Mouse (Mus musculus) stomach, embryonic 16.5 days (tissue): ENCODE measurements at regions not wholly inside any gene's neighbourhood (a gene's known extent, or its start where the extent isn't known, plus 50 kb on each side); places are given as distances from the start of the nearest gene placed in this dataset.

Experiments
- ATAC-seq: fragments of 200-750 bp; cut with Nextera tagmentation; 2 replicates; pipeline ENCODE4 v1.8.0; 2017; ENCODE audit warnings: moderate number of reproducible peaks, moderate TSS enrichment; ENCODE audit not compliant: insufficient read depth, low FRiP score
- H3K27ac ChIP-seq: fragments of 300-500 bp; sonication (generic); 2 replicates; pipeline ENCODE4 v1.5.1; 2014; ENCODE audit warnings: low read length
- H3K27me3 ChIP-seq: fragments of 300-500 bp; sonication (generic); 2 replicates; pipeline ENCODE4 v1.6.1; 2014; ENCODE audit warnings: low read length, control low read depth, mixed read lengths; ENCODE audit not compliant: control insufficient read depth, insufficient read depth
- H3K36me3 ChIP-seq: fragments of 300-500 bp; sonication (generic); 2 replicates; pipeline ENCODE4 v1.6.1; 2014; ENCODE audit warnings: low read length; ENCODE audit not compliant: control insufficient read depth, insufficient read depth
- H3K4me1 ChIP-seq: fragments of 300-500 bp; sonication (generic); 2 replicates; pipeline ENCODE4 v1.6.1; 2014; ENCODE audit warnings: low read length, control low read depth, mixed read lengths; ENCODE audit not compliant: control insufficient read depth, insufficient read depth
- H3K4me2 ChIP-seq: fragments of 300-500 bp; sonication (generic); 2 replicates; pipeline ENCODE4 v1.6.1; 2014; ENCODE audit warnings: low read depth, low read length, mixed read lengths
- H3K4me3 ChIP-seq: fragments of 300-500 bp; sonication (generic); replicated peaks from 2 replicates; pipeline ENCODE4 v1.5.1; 2014; ENCODE audit warnings: mild to moderate bottlenecking, low read length
- H3K9ac ChIP-seq: fragments of 300-500 bp; sonication (generic); 2 replicates; pipeline ENCODE4 v1.6.1; 2014; ENCODE audit warnings: low read length
- H3K9me3 ChIP-seq: fragments of 300-500 bp; sonication (generic); replicated peaks from 2 replicates; pipeline ENCODE4 v1.6.1; 2016; ENCODE audit warnings: low read length, control low read depth; ENCODE audit not compliant: control insufficient read depth
- WGBS: fragments of 180-500 bp; shearing (Covaris S2); extraction: QIAGEN DNeasy Blood & Tissue Kit; methylation state at CpG from one replicate; pipeline ENCODE4 v1.1.7; 2014; 5-methylcytosine and 5-hydroxymethylcytosine counted together

DNA sequence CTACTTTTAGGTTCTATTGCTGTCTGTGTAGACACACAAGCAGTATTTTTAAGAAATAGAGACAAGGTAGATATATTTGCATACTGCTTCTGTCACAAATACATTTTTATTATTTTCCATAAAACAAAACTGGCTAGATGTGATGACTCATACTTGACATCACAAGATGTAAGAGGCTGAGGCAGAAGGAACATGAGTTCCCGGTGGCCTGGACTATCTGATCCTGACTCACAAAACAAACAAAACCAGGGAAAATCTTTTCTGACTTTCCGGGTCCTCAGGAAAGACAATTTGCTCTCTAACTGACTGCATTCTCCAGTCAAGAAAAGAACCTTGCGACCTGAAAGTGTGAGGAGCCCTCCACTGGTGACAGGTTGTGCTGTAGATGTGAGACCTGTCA, 143.3 kb downstream of the Snx10 start:
- no peaks in the 10 kb centered on the region for H3K27me3 ChIP-seq
- H3K9me3 ChIP-seq: peaks cover 9% of the 10 kb centered on the region
- no peak overlapping the region for H3K4me2 ChIP-seq
- no peaks in the 10 kb centered on the region for H3K4me1 ChIP-seq
- H3K27ac ChIP-seq: no peak overlapping the region
- no peak overlapping the region for H3K9ac ChIP-seq
- no peak overlapping the region for H3K4me3 ChIP-seq
- no peaks in the 10 kb centered on the region for H3K36me3 ChIP-seq
- 48% methylated on average over 3 of the region's 3 CpGs for WGBS
- ATAC-seq: no peak

DNA sequence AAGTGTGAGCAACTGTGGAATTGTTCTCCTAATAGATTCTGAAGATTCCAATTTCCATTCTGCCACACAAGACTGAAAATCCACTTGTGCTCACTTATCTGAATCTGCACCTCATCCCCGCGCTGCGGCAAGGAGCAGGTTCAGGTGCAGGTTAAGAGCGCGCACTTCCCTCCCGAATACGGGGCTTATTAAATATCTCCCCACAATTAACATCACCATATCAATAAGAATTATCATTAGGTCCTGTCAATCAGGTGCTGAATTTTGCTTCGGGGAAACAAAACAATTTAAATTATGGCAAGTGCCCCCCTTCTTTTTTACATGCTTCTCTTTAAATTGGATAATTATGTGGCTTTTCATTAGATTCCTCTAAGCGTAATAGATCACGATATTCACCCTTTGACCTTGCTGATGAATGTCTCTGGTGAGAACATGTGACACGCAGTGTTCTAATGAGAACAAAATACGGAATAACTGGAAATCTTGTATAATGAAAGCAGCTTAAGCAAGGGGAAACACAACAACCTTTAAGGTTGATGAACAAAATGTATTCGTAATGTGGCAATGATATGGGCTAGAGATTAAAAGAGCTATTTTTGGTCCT, 151.7 kb downstream of the Snx10 start:
- Histone ChIP-seq H3K27ac (no peak overlapping the region), H3K36me3 (no peaks in the 10 kb centered on the region), H3K9me3 (no peaks in the 10 kb centered on the region), H3K4me3 (no peak overlapping the region), H3K4me1 (no peaks in the 10 kb centered on the region), H3K27me3 (no peaks in the 10 kb centered on the region), H3K9ac (no peak overlapping the region), H3K4me2 (no peak overlapping the region)
- 81% methylated on average over 13 of the region's 13 CpGs for WGBS
- no peak for ATAC-seq

DNA sequence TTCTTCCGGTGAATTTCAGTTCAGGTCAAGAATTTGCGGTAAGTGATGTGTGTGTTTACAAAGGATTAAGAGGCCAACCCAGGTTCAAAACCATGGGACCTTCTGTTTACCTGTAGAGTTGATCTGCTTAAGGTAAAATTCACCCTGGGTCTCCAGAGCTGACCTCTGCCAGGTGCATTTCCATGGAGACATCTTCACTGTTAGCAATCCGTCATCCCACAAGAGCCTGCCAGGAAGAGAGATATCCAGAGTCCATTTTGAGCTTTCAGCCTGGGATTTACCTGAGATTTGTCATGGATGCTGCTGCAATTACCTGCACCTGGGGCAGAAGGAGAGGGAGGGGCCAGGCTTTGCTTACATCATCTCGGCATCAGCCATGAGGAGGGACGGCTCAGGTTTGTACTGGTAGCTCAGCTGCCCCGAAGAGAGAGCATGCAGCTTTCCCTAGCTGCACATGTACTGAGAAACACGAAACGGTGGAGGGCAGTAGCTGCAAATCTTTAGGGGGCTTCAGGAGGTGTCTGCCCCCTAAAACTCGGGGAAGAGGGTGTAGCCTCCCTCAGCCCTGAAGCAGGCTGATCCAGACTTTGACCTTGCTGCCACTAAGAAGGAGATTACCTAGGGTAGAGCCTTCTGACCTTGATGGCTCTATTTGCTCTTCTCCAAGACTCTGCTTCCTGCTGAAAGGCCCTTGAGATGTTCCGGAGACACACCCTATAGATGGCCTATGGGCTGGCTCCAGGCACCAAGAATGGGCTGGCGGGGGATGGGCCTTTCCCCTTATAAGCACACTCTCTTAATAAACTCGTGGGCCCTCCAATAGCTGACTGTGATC, 153.7 kb downstream of the Snx10 start:
- no peak overlapping the region for H3K27ac ChIP-seq
- no peaks in the 10 kb centered on the region for H3K9me3 ChIP-seq
- H3K4me2 ChIP-seq: no peak overlapping the region
- no peaks in the 10 kb centered on the region for H3K4me1 ChIP-seq
- no peaks in the 10 kb centered on the region for H3K27me3 ChIP-seq
- no peak for ATAC-seq
- H3K4me3 ChIP-seq: no peak overlapping the region
- no peaks in the 10 kb centered on the region for H3K36me3 ChIP-seq
- 35% methylated on average over 12 of the region's 12 CpGs for WGBS
- no peak overlapping the region for H3K9ac ChIP-seq

DNA sequence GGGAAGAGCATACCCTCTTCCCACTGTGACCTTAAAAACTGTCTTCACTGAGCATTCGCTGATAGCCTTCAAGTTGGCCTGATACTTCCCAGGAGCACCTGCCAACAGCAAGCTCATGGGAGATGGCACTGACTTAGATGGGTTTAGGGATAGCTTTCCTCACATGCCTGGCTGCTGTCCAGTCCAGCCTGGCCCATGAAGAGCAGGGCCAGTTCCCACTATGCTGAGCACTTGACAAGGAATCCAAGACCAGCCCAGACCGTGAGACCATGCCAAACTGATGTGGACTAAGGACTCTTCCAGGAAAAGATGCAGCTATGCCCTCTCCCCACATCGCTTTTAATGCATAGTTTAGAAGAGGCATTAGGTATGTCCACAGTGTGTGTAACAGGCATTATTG, 155.0 kb downstream of the Snx10 start:
- H3K27me3 ChIP-seq: no peaks in the 10 kb centered on the region
- no peak overlapping the region for H3K9ac ChIP-seq
- no peak overlapping the region for H3K27ac ChIP-seq
- H3K9me3 ChIP-seq: no peaks in the 10 kb centered on the region
- whole genome bisulfite sequencing: 89% methylated on average over 3 of the region's 3 CpGs
- H3K4me2 ChIP-seq: no peak overlapping the region
- no peak for ATAC-seq
- no peaks in the 10 kb centered on the region for H3K36me3 ChIP-seq
- H3K4me3 ChIP-seq: no peak overlapping the region
- no peaks in the 10 kb centered on the region for H3K4me1 ChIP-seq

DNA sequence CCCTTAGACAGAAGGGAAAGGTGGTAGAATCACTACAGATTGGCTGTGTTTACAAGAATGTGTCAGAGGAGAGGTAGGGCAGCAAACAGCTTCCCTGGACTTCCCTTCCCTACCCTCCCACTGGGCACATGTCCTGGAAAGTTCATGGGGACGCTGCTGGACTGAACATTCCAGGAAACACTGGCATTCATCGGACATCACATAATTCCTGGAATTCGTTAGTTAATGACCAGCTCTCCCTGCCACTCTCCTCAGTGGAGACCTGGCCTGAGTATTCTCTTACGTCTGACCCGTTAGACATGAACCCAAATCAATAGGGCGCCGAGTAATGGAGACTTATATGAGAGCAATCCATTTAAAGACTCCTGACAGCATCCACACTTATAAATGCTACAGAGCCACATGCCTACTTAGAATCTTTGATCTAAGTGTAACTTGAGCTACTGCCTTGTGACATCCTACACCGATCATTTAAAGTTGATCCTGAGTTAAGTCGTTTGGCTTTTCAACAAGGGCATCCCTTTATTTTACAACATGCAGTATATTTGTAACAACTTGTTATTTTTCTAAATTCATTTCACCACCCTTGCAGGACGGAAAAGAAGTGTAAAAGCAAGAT, 156.6 kb downstream of the Snx10 start:
- H3K4me1 ChIP-seq: no peaks in the 10 kb centered on the region
- no peak overlapping the region for H3K4me2 ChIP-seq
- no peak for ATAC-seq
- no peak overlapping the region for H3K27ac ChIP-seq
- WGBS: 56% methylated on average over 10 of the region's 10 CpGs
- H3K4me3 ChIP-seq: no peak overlapping the region
- H3K9me3 ChIP-seq: no peaks in the 10 kb centered on the region
- no peaks in the 10 kb centered on the region for H3K27me3 ChIP-seq
- no peaks in the 10 kb centered on the region for H3K36me3 ChIP-seq
- no peak overlapping the region for H3K9ac ChIP-seq

DNA sequence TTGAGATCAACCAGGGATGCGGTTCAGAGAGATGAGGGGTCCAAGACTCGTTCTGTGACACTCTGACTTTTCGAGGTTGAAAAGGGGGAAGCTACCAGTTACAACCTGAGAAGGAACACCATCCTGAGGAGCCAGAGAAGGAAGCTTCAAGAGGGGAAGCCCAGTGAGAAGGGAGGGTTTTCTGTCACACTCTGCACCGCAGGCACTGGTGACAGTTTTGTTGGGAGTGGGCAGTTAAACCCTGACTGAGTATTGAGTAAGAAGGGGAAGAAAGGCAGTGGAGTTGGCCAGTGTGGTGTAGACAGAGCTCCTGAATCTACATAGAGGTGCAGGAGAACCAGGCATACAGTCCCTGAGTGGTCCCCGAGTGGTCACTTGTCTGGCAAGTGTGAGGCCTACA, 159.4 kb downstream of the Snx10 start:
- ATAC-seq: no peak
- H3K27ac ChIP-seq: no peak overlapping the region
- H3K36me3 ChIP-seq: no peaks in the 10 kb centered on the region
- no peak overlapping the region for H3K9ac ChIP-seq
- H3K27me3 ChIP-seq: no peaks in the 10 kb centered on the region
- no peak overlapping the region for H3K4me2 ChIP-seq
- no peaks in the 10 kb centered on the region for H3K9me3 ChIP-seq
- H3K4me3 ChIP-seq: no peak overlapping the region
- 88% methylated on average over 5 of the region's 5 CpGs for WGBS
- H3K4me1 ChIP-seq: no peaks in the 10 kb centered on the region

DNA sequence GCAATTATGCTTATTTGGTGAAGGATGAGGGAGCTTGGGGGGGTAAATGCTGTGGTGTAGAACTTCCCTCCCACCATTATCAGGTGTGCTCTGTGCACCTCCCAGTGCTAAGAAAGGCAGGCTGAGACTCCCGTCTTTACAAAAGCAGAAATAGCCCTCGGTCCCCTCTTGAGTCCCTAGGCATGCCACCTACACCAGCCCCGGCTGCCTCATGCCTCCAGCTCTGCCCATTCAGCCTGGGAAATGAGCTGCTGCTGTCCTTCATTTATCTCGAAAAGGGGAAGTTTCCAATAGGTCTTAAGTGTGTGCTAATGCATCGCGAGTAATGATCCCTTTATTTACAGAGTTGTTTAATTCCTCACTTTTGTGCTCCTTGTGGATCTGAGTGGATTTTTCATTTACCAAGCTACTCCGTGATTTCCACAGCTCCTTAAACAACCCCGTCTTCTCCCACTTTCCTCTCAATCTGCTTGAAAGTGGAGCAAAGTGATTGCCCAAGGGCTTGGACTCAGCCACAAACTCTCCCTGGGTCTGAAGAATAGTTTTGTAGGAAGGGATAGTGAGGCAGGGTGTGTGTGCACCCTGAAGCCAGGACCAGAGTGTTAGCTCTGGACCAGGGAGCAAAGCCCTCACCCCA, 162.1 kb downstream of the Snx10 start:
- H3K4me3 ChIP-seq: no peak overlapping the region
- no peak overlapping the region for H3K9ac ChIP-seq
- H3K9me3 ChIP-seq: no peaks in the 10 kb centered on the region
- H3K36me3 ChIP-seq: no peaks in the 10 kb centered on the region
- H3K27me3 ChIP-seq: no peaks in the 10 kb centered on the region
- no peak for ATAC-seq
- H3K27ac ChIP-seq: no peak overlapping the region
- no peaks in the 10 kb centered on the region for H3K4me1 ChIP-seq
- H3K4me2 ChIP-seq: no peak overlapping the region
- WGBS: 56% methylated on average over 8 of the region's 8 CpGs

DNA sequence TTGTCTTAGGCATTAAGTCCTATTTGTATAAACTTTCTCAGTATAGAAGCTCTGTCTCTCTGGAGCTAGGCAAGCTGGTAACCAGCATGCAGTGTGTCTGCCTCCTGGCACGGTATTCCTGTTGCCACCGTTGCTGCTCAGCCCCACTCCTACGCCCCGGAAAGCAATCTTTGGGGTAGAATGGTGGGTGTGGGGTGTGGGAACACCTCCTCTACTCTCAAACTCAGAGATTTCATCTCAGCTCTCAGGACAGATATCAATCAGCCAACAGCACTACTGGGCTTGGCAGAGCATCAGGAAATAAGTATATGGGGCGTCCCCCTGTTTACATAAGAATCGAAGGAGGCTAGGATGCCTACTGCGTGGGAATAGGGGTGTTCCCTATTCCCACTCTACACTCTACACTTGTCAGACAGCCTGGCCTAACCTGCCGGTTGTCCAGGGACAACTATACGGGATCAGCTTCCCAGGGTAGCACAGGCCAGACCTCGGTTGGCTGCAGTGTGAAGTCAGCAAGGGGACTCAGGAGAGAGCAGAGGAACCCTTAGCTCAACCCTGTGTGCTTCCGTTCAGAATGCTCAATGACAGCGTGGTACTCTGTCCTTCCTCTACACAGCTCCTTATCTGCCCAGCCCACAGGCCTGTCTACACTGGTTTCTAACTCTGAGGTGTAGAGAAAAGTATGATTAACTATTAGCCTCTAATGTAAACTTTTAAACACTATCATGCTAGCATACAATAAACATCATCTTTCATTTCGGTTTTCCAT, 167.3 kb downstream of the Snx10 start:
- 68% methylated on average over 13 of the region's 13 CpGs for WGBS
- H3K4me2 ChIP-seq: no peak overlapping the region
- ATAC-seq: no peak
- no peak overlapping the region for H3K9ac ChIP-seq
- H3K27ac ChIP-seq: no peak overlapping the region
- H3K36me3 ChIP-seq: no peaks in the 10 kb centered on the region
- no peaks in the 10 kb centered on the region for H3K4me1 ChIP-seq
- H3K9me3 ChIP-seq: no peaks in the 10 kb centered on the region
- no peaks in the 10 kb centered on the region for H3K27me3 ChIP-seq
- H3K4me3 ChIP-seq: no peak overlapping the region
